Mouse (Mus musculus) liver, adult 2 months (tissue): ENCODE data around the gene Sox30.

Experiments
- CTCF ChIP-seq: fragments of 200-500 bp; IDR thresholded peaks from 2 replicates; pipeline ENCODE4 v1.5.1; 2011; ENCODE audit warnings: low read depth, low read length, control low read depth
- POLR2A ChIP-seq: fragments of 200-500 bp; IDR thresholded peaks from 2 replicates; pipeline ENCODE4 v1.6.1; 2011; ENCODE audit warnings: low read length, control low read depth; ENCODE audit not compliant: insufficient read depth; ENCODE audit errors: extremely low read depth

GRCm38 (mm10) chr11:46061776-46062445 lies 81.8 kb downstream of the Sox30 start:
- TF ChIP-seq POLR2A (no peak), CTCF (no peak)
